Mouse (Mus musculus) midbrain, embryonic 10.5 days (tissue): Measurements from ENCODE around the gene Opalin. TPM values are rescaled to one million over a fixed set of nuclear protein-coding genes. Genes with fewer than 3 reads are reported as not detected.

Experiments
- DNase-seq: peaks from one replicate; pipeline ENCODE4 v3.0.0-alpha.2; 2017; ENCODE audit warnings: low spot score
- H3K27ac ChIP-seq: fragments of 300-500 bp; sonication (generic); replicated peaks from 2 replicates; pipeline ENCODE4 v1.5.1; 2016; ENCODE audit warnings: mild to moderate bottlenecking
- H3K27me3 ChIP-seq: fragments of 300-500 bp; sonication (generic); 2 replicates; pipeline ENCODE4 v1.6.1; 2016; ENCODE audit warnings: low read depth, mild to moderate bottlenecking; ENCODE audit not compliant: poor library complexity, severe bottlenecking
- H3K36me3 ChIP-seq: fragments of 300-500 bp; sonication (generic); 2 replicates; pipeline ENCODE4 v1.6.1; 2016; ENCODE audit warnings: mild to moderate bottlenecking, moderate library complexity
- H3K4me1 ChIP-seq: fragments of 300-500 bp; sonication (generic); 2 replicates; pipeline ENCODE4 v1.6.1; 2016
- H3K4me3 ChIP-seq: fragments of 300-500 bp; sonication (generic); 2 replicates; pipeline ENCODE4 v1.5.1; 2016; ENCODE audit warnings: mild to moderate bottlenecking, moderate library complexity
- H3K9me3 ChIP-seq: fragments of 300-500 bp; sonication (generic); replicated peaks from 2 replicates; pipeline ENCODE4 v1.6.1; 2016; ENCODE audit warnings: mild to moderate bottlenecking
- WGBS: fragments of 180-500 bp; shearing (Covaris S2); methylation state at CpG from one replicate; pipeline ENCODE4 v1.1.7; 2016; 5-methylcytosine and 5-hydroxymethylcytosine counted together
- polyA plus RNA-seq: library from polyadenylated mRNA; unstranded; fragments of >200 nt; fragmentation: Nextera tagmentation; extraction: Ambion mirVana; gene quantifications from 2 replicates; pipeline ENCODE4 v1.2.1, GENCODE M21; 2016

The Opalin gene
- polyA plus RNA-seq, 1 experiment from 2014 or later: not detected

GRCm38 (mm10) chr19:41029219-41029618 is 47.7 kb downstream of the Opalin start, which contains the start of gene Dntt:
Gene Dntt (plus strand): TSS chr19:41029275.
- Histone ChIP-seq H3K27me3 (no peaks in the 10 kb centered on the region), H3K4me3 (no peak within 1 kb of the TSS), H3K9me3 (no peaks in the 10 kb centered on the region), H3K27ac (no peak within 1 kb of the TSS), H3K36me3 (no peaks in the 10 kb centered on the region), H3K4me1 (no peaks in the 10 kb centered on the region)
- DNase-seq: no peak
- WGBS: 85% methylated on average over 6 of the region's 6 CpGs

- 95% methylated on average over 9 of the region's 9 CpGs for WGBS
- no peaks in the 10 kb centered on the region for H3K36me3 ChIP-seq
Observed at GRCm38 (mm10) chr19:41027601-41028000, 49.3 kb downstream of the Opalin start.

GRCm38 (mm10) chr19:41027024-41027423 is 49.9 kb downstream of the Opalin start:
- Histone ChIP-seq H3K27me3 (no peaks in the 10 kb centered on the region), H3K4me1 (no peaks in the 10 kb centered on the region), H3K27ac (no peak overlapping the region), H3K4me3 (no peak overlapping the region), H3K9me3 (no peaks in the 10 kb centered on the region), H3K36me3 (no peaks in the 10 kb centered on the region)
- WGBS: 87% methylated on average over 5 of the region's 5 CpGs
- no peak for DNase-seq

More at GRCm38 (mm10) chr19:41027601-41028000, 49.3 kb downstream of the Opalin start:
- H3K4me3 ChIP-seq: no peak overlapping the region
- no peaks in the 10 kb centered on the region for H3K4me1 ChIP-seq
- no peaks in the 10 kb centered on the region for H3K27me3 ChIP-seq
- H3K9me3 ChIP-seq: no peaks in the 10 kb centered on the region
- no peak overlapping the region for H3K27ac ChIP-seq
- no peak for DNase-seq

- H3K36me3 ChIP-seq: no peaks in the 10 kb centered on the region
- H3K4me1 ChIP-seq: no peaks in the 10 kb centered on the region
- H3K4me3 ChIP-seq: no peak overlapping the region
- no peak for DNase-seq
- H3K27ac ChIP-seq: no peak overlapping the region
- H3K9me3 ChIP-seq: no peaks in the 10 kb centered on the region
- no peaks in the 10 kb centered on the region for H3K27me3 ChIP-seq
- WGBS: 89% methylated on average over 8 of the region's 8 CpGs
Observed at GRCm38 (mm10) chr19:41026551-41026950, 50.4 kb downstream of the Opalin start.

DNA sequence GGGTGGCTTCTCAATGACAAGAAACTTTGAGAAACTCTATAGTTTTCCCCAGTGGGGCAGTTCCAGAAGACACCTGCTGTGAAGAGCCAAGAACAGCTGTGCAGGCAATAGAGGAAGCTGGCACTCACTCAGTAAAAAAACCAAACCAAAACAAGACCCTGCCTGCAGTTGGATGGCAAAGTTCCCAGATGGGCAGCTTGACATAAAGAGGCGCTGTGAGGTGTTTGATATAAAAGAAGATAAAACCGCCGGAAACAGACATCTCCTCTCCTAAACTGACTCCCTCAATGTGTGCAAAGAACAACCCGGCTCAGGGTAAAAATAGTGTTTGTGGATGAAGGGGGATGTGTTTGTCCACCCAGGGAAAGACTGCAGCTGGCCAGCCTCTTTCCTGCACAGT is 54.7 kb downstream of the Opalin start:
- Histone ChIP-seq H3K4me3 (no peak overlapping the region), H3K9me3 (no peaks in the 10 kb centered on the region), H3K4me1 (no peaks in the 10 kb centered on the region), H3K27ac (no peak overlapping the region), H3K36me3 (no peaks in the 10 kb centered on the region), H3K27me3 (no peaks in the 10 kb centered on the region)
- no peak for DNase-seq
- WGBS: 94% methylated on average over 4 of the region's 4 CpGs

- H3K4me1 ChIP-seq: peaks cover 4% of the 10 kb centered on the region
- DNase-seq: no peak
- WGBS: 85% methylated on average over 3 of the region's 3 CpGs
- no peaks in the 10 kb centered on the region for H3K36me3 ChIP-seq
- no peak overlapping the region for H3K27ac ChIP-seq
- no peaks in the 10 kb centered on the region for H3K9me3 ChIP-seq
- no peak overlapping the region for H3K4me3 ChIP-seq
- no peaks in the 10 kb centered on the region for H3K27me3 ChIP-seq
Observed at GRCm38 (mm10) chr19:41020537-41020936, 56.4 kb downstream of the Opalin start.

GRCm38 (mm10) chr19:41019164-41019675 is 57.7 kb downstream of the Opalin start:
- Histone ChIP-seq H3K27ac (no peak overlapping the region), H3K4me1 (peaks cover 4% of the 10 kb centered on the region), H3K9me3 (no peaks in the 10 kb centered on the region), H3K36me3 (no peaks in the 10 kb centered on the region), H3K27me3 (0 out of 2 replicates have a peak, but pooled peaks cover 5% of the 10 kb centered on the region), H3K4me3 (no peak overlapping the region)
- WGBS: 89% methylated on average over 5 of the region's 5 CpGs
- no peak for DNase-seq

GRCm38 (mm10) chr19:41015951-41016716 is 60.8 kb downstream of the Opalin start:
- Histone ChIP-seq H3K4me1 (peaks cover 4% of the 10 kb centered on the region), H3K4me3 (peak overlapping the region; percentile 45), H3K9me3 (no peaks in the 10 kb centered on the region), H3K36me3 (no peaks in the 10 kb centered on the region), H3K27ac (0 out of 2 replicates have a peak overlapping the region, but pooled peaks have one; percentile 17), H3K27me3 (peaks cover 14% of the 10 kb centered on the region; the same call in 1 of the 2 replicates)
- DNase-seq: peak; percentile 36
- WGBS: 17% methylated on average over 14 of the region's 14 CpGs

- Histone ChIP-seq H3K27ac (no peak overlapping the region), H3K9me3 (no peaks in the 10 kb centered on the region), H3K4me3 (no peak overlapping the region), H3K4me1 (peaks cover 4% of the 10 kb centered on the region), H3K36me3 (no peaks in the 10 kb centered on the region), H3K27me3 (peaks cover 14% of the 10 kb centered on the region; the same call in 1 of the 2 replicates)
- DNase-seq: no peak
- WGBS: 34% methylated on average over 9 of the region's 9 CpGs
Observed at GRCm38 (mm10) chr19:41014003-41014402, 62.9 kb downstream of the Opalin start.

DNA sequence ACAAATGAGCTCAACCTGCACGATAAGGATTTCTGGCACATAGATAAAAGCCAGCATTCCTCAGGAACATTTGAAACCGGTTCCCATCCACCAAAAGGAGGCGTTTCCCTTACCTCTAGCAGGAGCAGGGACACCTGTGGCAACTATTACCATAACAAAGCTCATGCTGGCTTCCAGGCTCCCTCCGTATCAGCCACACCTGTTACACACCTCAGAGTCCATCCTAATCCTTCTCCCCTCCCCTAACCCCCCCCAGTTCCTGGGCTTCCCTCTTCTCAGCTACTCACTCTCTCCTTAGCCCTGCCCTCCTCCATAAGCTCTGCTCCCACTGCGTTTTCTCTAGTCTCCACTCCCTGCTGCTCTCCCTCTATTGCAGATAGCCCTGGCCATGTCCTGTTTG is 63.3 kb downstream of the Opalin start:
- WGBS: 5% methylated on average over 5 of the region's 5 CpGs
- Histone ChIP-seq H3K4me1 (peaks cover 4% of the 10 kb centered on the region), H3K4me3 (no peak overlapping the region), H3K9me3 (no peaks in the 10 kb centered on the region), H3K27me3 (peaks cover 14% of the 10 kb centered on the region; the same call in 1 of the 2 replicates), H3K27ac (no peak overlapping the region), H3K36me3 (no peaks in the 10 kb centered on the region)
- no peak for DNase-seq

Other genes starting within 250 kb of the Opalin start
- gene Ccnj, start 245.8 kb downstream of the Opalin start, polyA plus RNA-seq: 38.6 and 39.9 TPM in 2 replicates
- gene Zfp518a, start 182.4 kb downstream of the Opalin start, polyA plus RNA-seq: 12.0 and 12.3 TPM in 2 replicates
- 0.14 and 0.43 TPM in 2 replicates for gene Blnk, start 82.6 kb downstream of the Opalin start, polyA plus RNA-seq
- gene Dntt, start 47.8 kb downstream of the Opalin start, polyA plus RNA-seq: 0.09 TPM in 1 of 2 replicates, not detected in the other
- 0.53 and 0.58 TPM in 2 replicates for gene Tll2, start 129.7 kb upstream of the Opalin start, polyA plus RNA-seq
- 96.0 and 99.0 TPM in 2 replicates for gene Tm9sf3, start 186.9 kb upstream of the Opalin start, polyA plus RNA-seq